Mouse (Mus musculus): ENCODE results near the gene Speer1. TPM values are rescaled to one million over a fixed set of nuclear protein-coding genes. Genes with fewer than 3 reads are reported as not detected.
"Not testable (repeated sequence)": the region's sequence is repeated elsewhere in the genome, so short reads cannot be mapped to it uniquely, and the experiment has no call there.

Gene Speer1
- not detected in 2 replicates for polyA plus RNA-seq (2015; fragmentation: Nextera tagmentation; extraction: Ambion mirVana)

DNA sequence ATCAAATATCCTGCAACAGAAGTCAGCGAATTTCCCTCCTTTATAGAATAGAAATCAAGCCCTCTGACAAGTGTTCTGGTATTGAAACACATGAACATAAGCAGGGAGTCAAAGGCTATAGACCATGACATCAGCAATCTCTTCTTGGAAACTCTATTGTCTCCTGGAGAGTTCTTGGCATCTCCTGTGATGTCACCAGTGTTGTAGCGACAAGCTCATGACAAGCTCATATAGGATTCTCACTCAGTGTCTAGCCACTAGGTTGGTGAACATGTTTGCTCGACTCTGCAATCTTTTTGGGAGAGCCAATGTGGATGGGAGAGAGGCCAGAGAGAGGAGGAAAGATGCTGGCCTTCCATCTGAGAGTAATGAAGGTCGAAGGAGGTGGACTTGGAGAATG lies at the start of gene Speer1:
Speer1 (plus strand) TSS at position 301 of the 400 bp plus-strand sequence.
- H3K27me3 ChIP-seq (ENCODE audit: insufficient read depth, low read length); H3K4me2 ChIP-seq (replicated peaks; ENCODE audit: low read depth, low read length); H3K9ac ChIP-seq (replicated peaks; ENCODE audit: low read length); H3K36me3 ChIP-seq (ENCODE audit: insufficient read depth, low read length); H3K4me3 ChIP-seq (ENCODE audit: low read length); H3K9me3 ChIP-seq (ENCODE audit: low read length); H3K27ac ChIP-seq (ENCODE audit: low read length); H3K4me1 ChIP-seq (ENCODE audit: insufficient read depth, low read length); ATAC-seq (ENCODE audit: low FRiP score, low TSS enrichment): not testable (repeated sequence)
- 75% methylated on average over 1 of the region's 4 CpGs for WGBS

Other genes with a start within 250 kb of the Speer1 start
- not detected in 2 replicates for gene Gm8879, start 213.9 kb upstream of the Speer1 start, polyA plus RNA-seq (2015; fragmentation: Nextera tagmentation; extraction: Ambion mirVana)
- gene Gm5861, start 158.4 kb upstream of the Speer1 start, polyA plus RNA-seq (2015; fragmentation: Nextera tagmentation; extraction: Ambion mirVana): not detected in 2 replicates
- gene Gm8890, start 85.5 kb upstream of the Speer1 start, polyA plus RNA-seq (2015; fragmentation: Nextera tagmentation; extraction: Ambion mirVana): not detected in 2 replicates
- gene Gm8897, start 74.9 kb downstream of the Speer1 start, polyA plus RNA-seq (2015; fragmentation: Nextera tagmentation; extraction: Ambion mirVana): not detected in 2 replicates
- not detected in 2 replicates for gene Gm8906, start 161.2 kb downstream of the Speer1 start, polyA plus RNA-seq (2015; fragmentation: Nextera tagmentation; extraction: Ambion mirVana)

All from kidney, embryonic 16.5 days (tissue).